Mouse (Mus musculus) MEL (cell line): ENCODE measurements around the gene Arhgef1. TPM values are rescaled to one million over a fixed set of nuclear protein-coding genes. Genes with fewer than 3 reads are reported as not detected.

ENCODE experiments used
- DNase-seq: peaks from one replicate; pipeline ENCODE4 v3.0.0; 2011; ENCODE audit warnings: low read depth, low spot score
- H3K27ac ChIP-seq: 2 replicates; pipeline ENCODE4 v1.5.1; 2012; ENCODE audit warnings: low read depth, mild to moderate bottlenecking, control low read depth, low read length, moderate library complexity; ENCODE audit not compliant: control insufficient read depth
- H3K27me3 ChIP-seq, 2 experiments: fragments of 150-350 bp in 1 of 2; sonication (generic) in 1 of 2; 2 replicates each; pipeline ENCODE4 v1.6.1; 2012; ENCODE audit warnings: low read length in 2 of 2, mild to moderate bottlenecking in 2 of 2, improper control_type of control experiment in 1 of 2, moderate library complexity in 1 of 2; ENCODE audit not compliant: insufficient read depth in 2 of 2, control insufficient read depth in 1 of 2
- H3K36me3 ChIP-seq, 2 experiments: 2 replicates each; pipeline ENCODE4 v1.6.1; 2012 to 2014; ENCODE audit warnings: low read length in 2 of 2, improper control_type of control experiment in 1 of 2, inconsistent platforms in 1 of 2, mild to moderate bottlenecking in 1 of 2; ENCODE audit not compliant: insufficient read depth in 2 of 2, control insufficient read depth in 1 of 2
- H3K4me1 ChIP-seq, 2 experiments: fragments of 150-350 bp in 1 of 2; sonication (generic) in 1 of 2; 2 replicates each; pipeline ENCODE4 v1.6.1; 2012; ENCODE audit warnings: low read length in 2 of 2, improper control_type of control experiment in 1 of 2, mild to moderate bottlenecking in 1 of 2; ENCODE audit not compliant: insufficient read depth in 2 of 2, control insufficient read depth in 1 of 2
- H3K4me3 ChIP-seq, 2 experiments: fragments of 150-350 bp in 1 of 2; sonication (generic) in 1 of 2; 2 replicates each; pipeline ENCODE4 v1.5.1; 2012; ENCODE audit warnings: low read depth in 2 of 2, low read length in 2 of 2, mild to moderate bottlenecking in 2 of 2, moderate library complexity in 2 of 2, control low read depth in 1 of 2, improper control_type of control experiment in 1 of 2; ENCODE audit not compliant: control insufficient read depth in 1 of 2, insufficient read depth in 1 of 2
- H3K79me2 ChIP-seq: 2 replicates; pipeline ENCODE4 v1.6.1; 2012; ENCODE audit warnings: mild to moderate bottlenecking, low read length, moderate library complexity; ENCODE audit not compliant: control insufficient read depth, poor library complexity, insufficient read depth
- H3K9ac ChIP-seq: 2 replicates; pipeline ENCODE4 v1.6.1; 2012; ENCODE audit warnings: low read depth, mild to moderate bottlenecking, control low read depth, low read length, moderate library complexity; ENCODE audit not compliant: control insufficient read depth, poor library complexity, severe bottlenecking
- H3K9me3 ChIP-seq: fragments of 150-350 bp; sonication (generic); replicated peaks from 2 replicates; pipeline ENCODE4 v1.6.1; 2012; ENCODE audit warnings: mild to moderate bottlenecking, low read length, improper control_type of control experiment, moderate library complexity; ENCODE audit not compliant: insufficient read depth
- HCFC1 ChIP-seq: IDR thresholded peaks from 2 replicates; pipeline ENCODE4 v1.6.1; 2012; ENCODE audit warnings: low read depth, mild to moderate bottlenecking, inconsistent platforms, low read length, improper control_type of control experiment, moderate library complexity
- JUND ChIP-seq: IDR thresholded peaks from 2 replicates; pipeline ENCODE4 v1.6.1; 2011; ENCODE audit warnings: low read depth, mild to moderate bottlenecking, improper control_type of control experiment, low read length
- MAFK ChIP-seq: IDR thresholded peaks from 2 replicates; pipeline ENCODE4 v1.6.1; 2011; ENCODE audit warnings: low read depth, mild to moderate bottlenecking, low read length, improper control_type of control experiment, borderline replicate concordance
- MAX ChIP-seq: IDR thresholded peaks from 2 replicates; pipeline ENCODE4 v1.6.1; 2011; ENCODE audit warnings: low read length, improper control_type of control experiment
- MAZ ChIP-seq: IDR thresholded peaks from 2 replicates; pipeline ENCODE4 v1.6.1; 2012; ENCODE audit warnings: low read depth, mild to moderate bottlenecking, inconsistent platforms, low read length, improper control_type of control experiment
- NRF1 ChIP-seq: IDR thresholded peaks from 2 replicates; pipeline ENCODE4 v1.6.1; 2014; ENCODE audit warnings: low read depth, mild to moderate bottlenecking, inconsistent platforms, low read length, improper control_type of control experiment, moderate library complexity; ENCODE audit not compliant: poor library complexity, insufficient read depth, severe bottlenecking
- POLR2A ChIP-seq, 2 experiments: IDR thresholded peaks; 2 replicates each; pipeline ENCODE4 v1.6.1; 2011 to 2012; ENCODE audit warnings: low read length in 2 of 2, mild to moderate bottlenecking in 2 of 2, control low read depth in 1 of 2, improper control_type of control experiment in 1 of 2, low read depth in 1 of 2, moderate library complexity in 1 of 2; ENCODE audit not compliant: control insufficient read depth in 1 of 2, insufficient read depth in 1 of 2, poor library complexity in 1 of 2
- RAD21 ChIP-seq: IDR thresholded peaks from 2 replicates; pipeline ENCODE4 v1.6.1; 2011; ENCODE audit warnings: mild to moderate bottlenecking, low read depth, low read length, improper control_type of control experiment
- RCOR1 ChIP-seq: IDR thresholded peaks from 2 replicates; pipeline ENCODE4 v1.6.1; 2012; ENCODE audit warnings: low read depth, mild to moderate bottlenecking, inconsistent platforms, low read length, improper control_type of control experiment
- SMC3 ChIP-seq: IDR thresholded peaks from 2 replicates; pipeline ENCODE4 v1.6.1; 2011; ENCODE audit warnings: low read depth, low read length, improper control_type of control experiment
- TBP ChIP-seq: IDR thresholded peaks from 2 replicates; pipeline ENCODE4 v1.8.0; 2011; ENCODE audit warnings: low read depth, low read length, improper control_type of control experiment
- TCF12 ChIP-seq: IDR thresholded peaks from 2 replicates; pipeline ENCODE4 v1.6.1; 2014; ENCODE audit warnings: low read depth, mild to moderate bottlenecking, inconsistent platforms, low read length, improper control_type of control experiment, moderate library complexity
- UBTF ChIP-seq: IDR thresholded peaks from 2 replicates; pipeline ENCODE4 v1.6.1; 2012; ENCODE audit warnings: low read depth, mild to moderate bottlenecking, inconsistent platforms, low read length, improper control_type of control experiment, moderate library complexity, borderline replicate concordance; ENCODE audit not compliant: insufficient read depth
- USF1 ChIP-seq: IDR thresholded peaks from 2 replicates; pipeline ENCODE4 v1.6.1; 2014; ENCODE audit warnings: low read depth, mild to moderate bottlenecking, inconsistent platforms, low read length, improper control_type of control experiment, moderate library complexity
- ZKSCAN1 ChIP-seq: IDR thresholded peaks from 2 replicates; pipeline ENCODE4 v1.6.1; 2012; ENCODE audit warnings: low read depth, mild to moderate bottlenecking, inconsistent platforms, low read length, improper control_type of control experiment, moderate library complexity
- polyA plus RNA-seq, 2 experiments: library from polyadenylated mRNA; stranded (reverse) in 1 of 2; unstranded in 1 of 2; fragments of >175 nt in 1 of 2; fragments of >200 nt in 1 of 2; gene quantifications; 2 replicates each; pipeline versions ENCODE4 v1.2.1 to v1.2.4; 2012; ENCODE audit warnings: low replicate concordance in 2 of 2, low read depth in 1 of 2; ENCODE audit not compliant: insufficient read length in 2 of 2, insufficient read depth in 1 of 2, missing spikeins in 1 of 2
- total RNA-seq: library from RNA; depleted of rRNA; stranded (reverse); fragments of 300-350 nt; gene quantifications from 2 replicates; pipeline ENCODE4 v1.2.3, GENCODE M21; 2012

The Arhgef1 gene
- total and polyA plus RNA-seq, 3 experiments = 53.3 to 163 TPM; not detected in 1

- Histone ChIP-seq H3K36me3 (no peaks in the 10 kb centered on the region), H3K9me3 (no peaks in the 10 kb centered on the region), H3K27me3 (peaks cover 20 to 28% of the 10 kb centered on the region in 2 experiments), H3K4me1 (peaks cover 0 to 5% of the 10 kb centered on the region in 2 experiments; a peak in 2 of 4 replicates), H3K79me2 (peaks cover 2% of the 10 kb centered on the region), H3K9ac (no peak overlapping the region), H3K27ac (no peak overlapping the region), H3K4me3 (no peak overlapping the region)
- no peak for TF ChIP-seq ZKSCAN1
- no peak for TF ChIP-seq RAD21
- no peak for TF ChIP-seq MAX
- no peak for TF ChIP-seq TBP
- TF ChIP-seq TCF12 = no peak
- no peak for TF ChIP-seq NRF1
- no peak for TF ChIP-seq POLR2A (IDR thresholded peaks at IDR 0.05; ENCODE audit: control insufficient read depth in 1 of 2, insufficient read depth in 1 of 2, low read depth in 1 of 2, low read length in 2 of 2, poor library complexity in 1 of 2)
- no peak for TF ChIP-seq MAZ
- no peak for TF ChIP-seq JUND
- TF ChIP-seq MAFK = no peak
- DNase-seq = no peak
Observed at GRCm38 (mm10) chr7:24879620-24880019, 23.1 kb upstream of the Arhgef1 start.

GRCm38 (mm10) chr7:24882416-24883199 is 20.1 kb upstream of the Arhgef1 start:
- no peak overlapping the region for H3K9ac ChIP-seq
- peaks cover 6 to 14% of the 10 kb centered on the region in 2 experiments for H3K36me3 ChIP-seq
- H3K27me3 ChIP-seq = peaks cover 4 to 9% of the 10 kb centered on the region in 2 experiments
- H3K27ac ChIP-seq = no peak overlapping the region
- TF ChIP-seq SMC3 (no peak), HCFC1 (no peak), USF1 (no peak), RCOR1 (no peak), UBTF (no peak)
- no peak for DNase-seq
- H3K4me3 ChIP-seq = no peak overlapping the region
- peaks cover 32% of the 10 kb centered on the region for H3K79me2 ChIP-seq
- no peaks in the 10 kb centered on the region for H3K9me3 ChIP-seq
- H3K4me1 ChIP-seq = peaks cover 0 to 17% of the 10 kb centered on the region in 2 experiments; a peak in 2 of 4 replicates
